Mouse (Mus musculus): ENCODE data around the gene Lacc1.

Gene Lacc1

GRCm38 (mm10) chr14:76979569-76979968 is 57.1 kb downstream of the Lacc1 start:
- DNase-seq (ENCODE audit: low read depth), result no peak
